Mouse (Mus musculus): Measurements from ENCODE around the gene Eral1.

The Eral1 gene

DNA sequence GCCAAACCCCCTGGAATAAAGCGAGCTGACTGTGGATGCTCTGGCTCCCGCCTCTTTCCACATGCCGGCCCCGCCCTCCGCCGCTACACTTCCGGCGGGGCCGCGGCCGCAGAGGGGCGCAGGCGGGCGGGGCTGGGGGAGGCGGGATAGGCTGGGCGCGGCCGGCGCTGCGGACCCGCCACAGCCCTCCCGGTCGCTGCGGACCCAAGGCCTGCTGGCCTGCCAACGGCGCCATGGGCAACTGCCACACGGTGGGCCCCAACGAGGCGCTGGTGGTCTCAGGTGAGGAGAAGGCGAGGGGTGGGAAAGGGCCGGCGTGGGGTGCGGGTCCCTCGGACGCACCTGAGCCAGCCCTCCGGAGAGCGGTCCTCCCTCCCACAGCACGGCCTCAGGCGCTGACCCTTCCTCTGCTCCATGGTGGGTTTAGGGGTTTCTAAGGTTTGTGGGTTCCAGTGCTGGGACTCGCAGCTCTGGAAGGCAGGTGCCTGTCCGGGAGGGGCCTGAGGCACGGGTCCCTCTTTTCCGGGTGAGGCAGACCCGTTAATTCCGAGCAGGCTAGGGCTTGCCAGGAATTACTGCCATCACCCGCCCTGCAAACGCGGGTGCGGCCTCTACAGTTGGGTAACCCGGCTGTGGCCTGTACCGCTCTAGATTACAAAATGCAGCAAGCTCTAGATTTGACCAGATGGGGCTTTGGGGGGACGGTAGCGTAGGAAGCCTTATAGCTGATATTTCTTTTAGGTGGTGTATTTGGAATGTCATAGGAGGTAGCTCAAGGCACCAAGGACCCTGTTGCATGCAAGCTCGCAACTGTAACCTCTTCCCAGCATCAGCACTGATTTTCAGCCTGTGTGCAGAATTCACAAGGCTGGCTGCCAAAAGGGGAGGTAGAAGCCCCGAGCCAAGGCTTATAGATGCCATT is 42.1 kb downstream of the Eral1 start, which contains the start of gene Flot2:
Flot2 (plus strand) TSS at position 101 of the 922 bp plus-strand sequence.
- DNase-seq (ENCODE audit: low read depth, low spot score) = peak; percentile 65

DNA sequence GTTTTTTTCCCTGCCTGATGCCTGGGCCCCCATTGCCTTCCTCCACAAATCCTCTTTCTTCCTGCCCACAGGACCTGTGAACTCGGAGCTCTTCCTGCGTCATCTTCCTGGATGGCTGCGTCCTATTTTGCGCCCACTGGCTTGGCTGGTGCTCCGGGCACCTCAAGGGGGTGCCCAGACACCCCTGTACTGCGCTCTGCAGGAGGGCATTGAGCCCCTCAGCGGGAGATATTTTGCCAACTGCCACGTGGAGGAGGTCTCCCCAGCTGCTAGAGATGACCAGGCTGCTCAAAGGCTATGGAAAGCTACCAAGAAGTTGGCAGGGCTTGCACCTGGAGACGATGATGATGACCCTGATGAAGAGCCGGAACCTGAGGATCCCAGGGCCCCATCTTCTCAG is 43.4 kb downstream of the Eral1 start:
- no peak for DNase-seq (ENCODE audit: low read depth, low spot score)

GRCm38 (mm10) chr11:78033931-78034617 is 46.1 kb downstream of the Eral1 start:
- no peak for DNase-seq (ENCODE audit: low read depth, low spot score)

GRCm38 (mm10) chr11:78032809-78033195 is 47.4 kb downstream of the Eral1 start:
- DNase-seq (ENCODE audit: low read depth, low spot score) = peak; percentile 32

- DNase-seq (ENCODE audit: low read depth, low spot score) = peak; percentile 96
Measured at GRCm38 (mm10) chr11:78031947-78032808, 48.0 kb downstream of the Eral1 start, which contains the start of gene Dhrs13. Gene Dhrs13 (plus strand): TSS chr11:78032280.

- no peak for DNase-seq (ENCODE audit: low read depth, low spot score)
Measured at GRCm38 (mm10) chr11:78031389-78031788, 48.8 kb downstream of the Eral1 start.

- DNase-seq (ENCODE audit: low read depth, low spot score) = no peak
Measured at GRCm38 (mm10) chr11:78030600-78030999, 49.6 kb downstream of the Eral1 start.

DNA sequence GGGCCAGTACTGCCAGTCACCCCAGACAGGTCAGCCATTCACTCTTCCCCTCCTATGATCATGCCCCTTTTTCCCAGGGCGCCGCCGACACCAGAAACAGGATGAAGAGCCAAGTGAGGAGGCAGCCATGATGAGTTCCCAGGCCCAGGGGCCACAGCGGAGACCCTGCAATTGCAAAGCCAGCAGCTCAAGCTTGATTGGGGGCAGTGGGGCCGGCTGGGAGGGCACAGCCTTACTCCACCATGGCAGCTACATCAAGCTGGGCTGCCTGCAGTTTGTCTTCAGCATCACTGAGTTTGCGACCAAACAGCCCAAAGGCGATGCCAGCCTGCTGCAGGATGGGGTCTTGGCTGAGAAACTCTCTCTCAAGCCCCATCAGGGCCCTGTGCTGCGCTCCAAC is 50.9 kb downstream of the Eral1 start:
- no peak for DNase-seq (ENCODE audit: low read depth, low spot score)

DNA sequence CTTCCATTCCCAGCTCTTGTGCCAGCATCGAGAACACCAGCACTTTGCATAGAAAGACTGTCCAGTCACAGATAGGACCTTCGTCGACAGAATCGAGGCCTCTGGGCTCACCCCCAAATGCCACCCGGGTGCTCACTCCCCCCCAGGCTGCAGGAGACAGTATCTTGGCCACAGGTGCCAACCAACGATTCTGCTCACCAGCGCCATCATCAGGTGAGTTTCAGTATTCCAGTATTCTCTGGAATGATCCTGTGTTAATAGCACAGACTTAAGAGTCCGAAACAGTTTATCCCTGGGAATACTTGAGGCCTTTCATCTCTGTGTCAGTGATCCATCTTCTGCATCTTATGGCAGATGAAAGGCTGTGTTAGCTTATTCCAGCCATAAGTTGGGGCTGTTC is 56.6 kb downstream of the Eral1 start:
- DNase-seq (ENCODE audit: low read depth, low spot score) = peak; percentile 20

Data from brain, adult 2 months (tissue).